Mouse (Mus musculus): Measurements from ENCODE around the gene Cbfb. TPM values are rescaled to one million over a fixed set of nuclear protein-coding genes. Genes with fewer than 3 reads are reported as not detected.
"Not testable (repeated sequence)": the region's sequence is repeated elsewhere in the genome, so short reads cannot be mapped to it uniquely, and the experiment has no call there.

Gene Cbfb
- total RNA-seq, 2 experiments from 2014 or later, result 200 to 204 TPM

GRCm38 (mm10) chr8:105178211-105178800 is 7.8 kb downstream of the Cbfb start:
- ATAC-seq (ENCODE audit: poor library complexity, severe bottlenecking), result no peak

- ATAC-seq (ENCODE audit: poor library complexity, severe bottlenecking), result no peak
Observed at GRCm38 (mm10) chr8:105182201-105182600, 11.7 kb downstream of the Cbfb start.

GRCm38 (mm10) chr8:105186467-105187005 is 16.1 kb downstream of the Cbfb start:
- ATAC-seq (ENCODE audit: poor library complexity, severe bottlenecking), result no peak

- no peak for ATAC-seq (ENCODE audit: poor library complexity, severe bottlenecking)
Observed at GRCm38 (mm10) chr8:105192182-105192581, 21.7 kb downstream of the Cbfb start.

GRCm38 (mm10) chr8:105205748-105206147 is 35.3 kb downstream of the Cbfb start:
- no peak for ATAC-seq (ENCODE audit: poor library complexity, severe bottlenecking)

- no peak for ATAC-seq (ENCODE audit: poor library complexity, severe bottlenecking)
Observed at GRCm38 (mm10) chr8:105206766-105207275, 36.3 kb downstream of the Cbfb start.

- ATAC-seq (ENCODE audit: poor library complexity, severe bottlenecking), result no peak
Observed at GRCm38 (mm10) chr8:105207675-105208273, 37.3 kb downstream of the Cbfb start.

GRCm38 (mm10) chr8:105209153-105210110 is 39.0 kb downstream of the Cbfb start:
- ATAC-seq (ENCODE audit: poor library complexity, severe bottlenecking), result no peak

GRCm38 (mm10) chr8:105214104-105214503 is 43.6 kb downstream of the Cbfb start:
- ATAC-seq (ENCODE audit: poor library complexity, severe bottlenecking), result no peak

GRCm38 (mm10) chr8:105217926-105218522 is 47.5 kb downstream of the Cbfb start:
- peak; percentile 93 for ATAC-seq (ENCODE audit: poor library complexity, severe bottlenecking)

- no peak for ATAC-seq (ENCODE audit: poor library complexity, severe bottlenecking)
Observed at GRCm38 (mm10) chr8:105223850-105224249, 53.4 kb downstream of the Cbfb start.

- peak; percentile 95 for ATAC-seq (ENCODE audit: poor library complexity, severe bottlenecking)
Observed at GRCm38 (mm10) chr8:105224413-105225271, 54.2 kb downstream of the Cbfb start, which contains the start of gene D230025D16Rik. TSS of gene D230025D16Rik (plus strand) at chr8:105225145.

GRCm38 (mm10) chr8:105225272-105225593 is 54.8 kb downstream of the Cbfb start:
- ATAC-seq (ENCODE audit: poor library complexity, severe bottlenecking), result peak; percentile 6; the same call in 1 of the 2 replicates

- peak; percentile 18 for ATAC-seq (ENCODE audit: poor library complexity, severe bottlenecking)
Observed at GRCm38 (mm10) chr8:105225917-105226316, 55.4 kb downstream of the Cbfb start.

GRCm38 (mm10) chr8:105231503-105232320 is 61.2 kb downstream of the Cbfb start:
- no peak for ATAC-seq (ENCODE audit: poor library complexity, severe bottlenecking)

GRCm38 (mm10) chr8:105232321-105232693 is 61.8 kb downstream of the Cbfb start:
- ATAC-seq (ENCODE audit: poor library complexity, severe bottlenecking), result not testable (repeated sequence)

GRCm38 (mm10) chr8:105233126-105233935 is 62.9 kb downstream of the Cbfb start:
- ATAC-seq (ENCODE audit: poor library complexity, severe bottlenecking), result no peak

GRCm38 (mm10) chr8:105235206-105235605 is 64.7 kb downstream of the Cbfb start:
- ATAC-seq (ENCODE audit: poor library complexity, severe bottlenecking), result no peak

All from megakaryocyte, adult 5-6 weeks (primary cell).